Mouse (Mus musculus): ENCODE measurements around the gene Wdr43. TPM values are rescaled to one million over a fixed set of nuclear protein-coding genes. Genes with fewer than 3 reads are reported as not detected.

Gene Wdr43
- polyA plus RNA-seq, 1 experiment = 0.56 TPM

DNA sequence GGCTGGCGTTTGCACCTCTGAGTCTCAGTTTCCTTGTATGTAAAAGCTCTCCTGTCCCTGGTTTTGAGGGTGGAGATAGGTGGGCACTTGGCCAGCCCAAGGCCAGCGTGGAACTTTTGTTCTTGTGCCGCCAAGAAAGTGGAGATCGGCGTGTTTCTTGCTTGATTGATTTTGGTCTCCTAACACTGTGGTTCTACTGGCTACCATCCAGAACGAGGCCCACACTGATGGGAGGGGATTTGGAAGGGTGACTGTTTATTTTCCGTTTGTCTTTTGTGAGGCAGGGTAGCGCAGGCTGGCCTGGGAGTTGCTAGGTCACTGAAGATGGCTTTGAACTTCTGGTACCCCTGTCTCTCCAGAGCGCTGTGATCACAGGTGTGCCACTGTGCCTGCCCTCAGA lies 58.2 kb downstream of the Wdr43 start:
- Histone ChIP-seq H3K27me3 (ENCODE audit: control insufficient read depth) (no peaks in the 10 kb centered on the region), H3K9me3 (ENCODE audit: control insufficient read depth, low read length) (no peaks in the 10 kb centered on the region), H3K36me3 (ENCODE audit: control insufficient read depth) (no peaks in the 10 kb centered on the region), H3K4me3 (replicated peaks) (no peak overlapping the region), H3K4me1 (ENCODE audit: control insufficient read depth) (no peaks in the 10 kb centered on the region)
- TF ChIP-seq TAL1 (IDR thresholded peaks at IDR 0.05; ENCODE audit: low read length) = no peak
- TF ChIP-seq GATA1 (IDR thresholded peaks at IDR 0.05; ENCODE audit: low read length) = no peak

DNA sequence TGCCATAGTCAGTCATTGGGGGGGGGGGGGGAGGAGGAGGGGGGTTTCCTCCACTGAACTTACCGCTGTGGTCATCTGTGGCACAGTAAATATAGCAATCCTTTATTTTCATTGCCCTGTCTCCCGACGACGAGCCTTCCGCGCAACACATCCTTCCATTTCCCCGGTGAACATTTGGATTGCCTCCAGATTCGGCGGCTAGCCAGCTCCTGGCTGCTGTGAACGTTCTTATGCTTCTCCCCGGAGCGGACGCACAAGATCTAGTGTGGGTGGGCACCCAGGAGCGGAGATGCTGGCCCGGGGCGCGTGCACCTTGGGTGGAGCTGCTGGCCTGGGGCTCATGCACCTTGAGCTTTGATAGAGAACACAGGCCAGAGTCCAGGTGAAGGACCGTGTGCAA lies 59.2 kb downstream of the Wdr43 start:
- H3K4me1 ChIP-seq (ENCODE audit: control insufficient read depth) = no peaks in the 10 kb centered on the region
- H3K27me3 ChIP-seq (ENCODE audit: control insufficient read depth) = no peaks in the 10 kb centered on the region
- H3K4me3 ChIP-seq (replicated peaks) = no peak overlapping the region
- peaks cover 2% of the 10 kb centered on the region; the same call in 1 of the 2 replicates for H3K9me3 ChIP-seq (ENCODE audit: control insufficient read depth, low read length)
- H3K36me3 ChIP-seq (ENCODE audit: control insufficient read depth) = no peaks in the 10 kb centered on the region
- TF ChIP-seq GATA1 (IDR thresholded peaks at IDR 0.05; ENCODE audit: low read length) = no peak
- TF ChIP-seq TAL1 (IDR thresholded peaks at IDR 0.05; ENCODE audit: low read length) = no peak

DNA sequence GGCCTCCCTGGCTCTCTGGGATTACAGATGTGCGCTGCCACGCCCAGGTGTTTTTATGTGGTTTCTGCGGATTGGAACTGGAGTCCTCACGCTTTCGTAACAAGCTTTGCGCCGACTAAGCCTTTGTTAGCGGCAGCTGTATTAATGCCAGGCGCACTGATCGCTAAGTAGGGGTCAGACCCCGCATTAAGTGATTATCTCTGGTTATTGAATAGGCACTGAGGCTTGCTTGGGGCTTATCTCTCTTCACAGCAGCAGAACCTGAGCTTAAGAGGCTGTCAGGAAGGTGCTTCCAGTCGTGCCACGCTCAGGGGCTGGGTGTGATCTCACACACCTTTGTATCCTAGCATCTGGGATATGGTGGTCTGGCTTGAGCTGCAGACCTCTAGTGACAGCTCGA lies 66.0 kb downstream of the Wdr43 start:
- Histone ChIP-seq H3K9me3 (ENCODE audit: control insufficient read depth, low read length) (peaks cover 2% of the 10 kb centered on the region; the same call in 1 of the 2 replicates), H3K4me3 (replicated peaks) (no peak overlapping the region), H3K27me3 (ENCODE audit: control insufficient read depth) (no peaks in the 10 kb centered on the region), H3K36me3 (ENCODE audit: control insufficient read depth) (no peaks in the 10 kb centered on the region), H3K4me1 (ENCODE audit: control insufficient read depth) (no peaks in the 10 kb centered on the region)
- TF ChIP-seq TAL1 (IDR thresholded peaks at IDR 0.05; ENCODE audit: low read length) = no peak
- no peak for TF ChIP-seq GATA1 (IDR thresholded peaks at IDR 0.05; ENCODE audit: low read length)

DNA sequence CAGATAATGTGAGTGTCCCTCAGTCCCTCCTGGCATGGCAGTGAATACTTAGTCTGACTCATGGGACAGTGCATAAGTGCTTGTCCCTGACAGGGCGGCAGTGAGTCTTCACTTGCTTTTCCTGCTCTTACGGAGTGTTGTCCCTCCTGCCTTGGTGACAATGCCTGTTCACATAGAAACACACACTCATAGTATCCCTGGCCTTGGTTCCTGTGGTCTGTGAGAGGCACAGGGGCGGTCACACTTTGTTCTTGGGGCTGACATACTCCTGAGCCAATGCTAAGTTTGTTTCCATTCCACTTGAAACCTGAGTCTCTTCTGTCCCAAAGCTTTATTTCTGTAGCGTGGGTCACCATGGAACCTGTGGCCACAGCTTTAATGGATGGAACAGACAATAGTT lies 66.7 kb downstream of the Wdr43 start:
- TF ChIP-seq GATA1 (IDR thresholded peaks at IDR 0.05; ENCODE audit: low read length) (no peak), TAL1 (IDR thresholded peaks at IDR 0.05; ENCODE audit: low read length) (no peak)
- H3K9me3 ChIP-seq (ENCODE audit: control insufficient read depth, low read length) = peaks cover 2% of the 10 kb centered on the region; the same call in 1 of the 2 replicates
- no peaks in the 10 kb centered on the region for H3K27me3 ChIP-seq (ENCODE audit: control insufficient read depth)
- no peak overlapping the region for H3K4me3 ChIP-seq (replicated peaks)
- H3K4me1 ChIP-seq (ENCODE audit: control insufficient read depth) = no peaks in the 10 kb centered on the region
- H3K36me3 ChIP-seq (ENCODE audit: control insufficient read depth) = no peaks in the 10 kb centered on the region

DNA sequence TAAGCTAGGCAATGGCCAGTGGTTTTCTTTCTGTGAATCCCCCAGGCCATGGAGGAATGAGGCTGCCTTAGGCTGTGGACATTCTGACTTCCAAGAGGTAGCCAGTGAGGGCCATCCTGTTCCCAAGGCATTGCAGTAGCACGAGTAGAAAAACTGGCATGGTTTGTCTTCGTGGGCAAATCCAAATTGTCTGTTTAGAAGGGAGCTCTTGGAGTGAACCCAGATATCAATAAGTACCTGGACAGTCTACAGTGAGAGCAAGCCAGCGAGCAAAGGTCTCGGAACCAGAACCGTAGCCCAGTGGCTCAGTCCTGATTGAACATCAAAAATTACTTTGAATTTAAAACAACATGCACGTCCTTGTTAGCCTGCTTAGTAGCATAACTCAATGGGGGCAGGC lies 67.6 kb downstream of the Wdr43 start:
- Histone ChIP-seq H3K9me3 (ENCODE audit: control insufficient read depth, low read length) (peaks cover 2% of the 10 kb centered on the region; the same call in 1 of the 2 replicates), H3K27me3 (ENCODE audit: control insufficient read depth) (no peaks in the 10 kb centered on the region), H3K4me3 (replicated peaks) (no peak overlapping the region), H3K36me3 (ENCODE audit: control insufficient read depth) (no peaks in the 10 kb centered on the region), H3K4me1 (ENCODE audit: control insufficient read depth) (no peaks in the 10 kb centered on the region)
- TF ChIP-seq GATA1 (IDR thresholded peaks at IDR 0.05; ENCODE audit: low read length) = no peak
- TF ChIP-seq TAL1 (IDR thresholded peaks at IDR 0.05; ENCODE audit: low read length) = no peak

DNA sequence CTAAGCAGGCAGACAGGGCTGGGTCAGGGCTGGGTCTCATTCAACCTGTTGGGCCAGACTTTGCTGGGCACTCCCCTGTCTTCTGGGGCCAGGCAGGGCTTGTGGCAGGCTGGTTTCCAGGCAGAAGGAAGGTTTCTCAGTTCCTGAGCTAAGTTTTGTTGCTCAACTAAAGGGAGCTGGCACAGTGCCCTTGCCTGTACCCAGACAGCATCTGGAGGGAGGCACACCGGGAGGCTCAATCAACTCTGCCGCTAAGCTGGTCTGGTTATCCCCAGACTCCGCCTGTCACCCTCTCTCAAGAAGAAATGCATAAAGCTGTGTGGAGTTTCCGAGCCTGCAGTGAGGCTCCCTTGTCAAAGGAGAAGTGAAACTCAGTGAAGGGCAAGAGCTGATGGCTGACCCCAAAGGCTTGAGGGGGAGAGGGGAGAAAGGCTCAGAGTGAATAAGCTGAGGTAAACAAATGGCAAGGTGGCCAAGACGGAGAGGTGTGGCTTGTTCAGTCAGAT lies 68.5 kb downstream of the Wdr43 start:
- TF ChIP-seq GATA1 (IDR thresholded peaks at IDR 0.05; ENCODE audit: low read length) (no peak), TAL1 (IDR thresholded peaks at IDR 0.05; ENCODE audit: low read length) (no peak)
- Histone ChIP-seq H3K4me1 (ENCODE audit: control insufficient read depth) (no peaks in the 10 kb centered on the region), H3K4me3 (replicated peaks) (no peak overlapping the region), H3K27me3 (ENCODE audit: control insufficient read depth) (no peaks in the 10 kb centered on the region), H3K9me3 (ENCODE audit: control insufficient read depth, low read length) (peaks cover 2% of the 10 kb centered on the region; the same call in 1 of the 2 replicates), H3K36me3 (ENCODE audit: control insufficient read depth) (no peaks in the 10 kb centered on the region)

DNA sequence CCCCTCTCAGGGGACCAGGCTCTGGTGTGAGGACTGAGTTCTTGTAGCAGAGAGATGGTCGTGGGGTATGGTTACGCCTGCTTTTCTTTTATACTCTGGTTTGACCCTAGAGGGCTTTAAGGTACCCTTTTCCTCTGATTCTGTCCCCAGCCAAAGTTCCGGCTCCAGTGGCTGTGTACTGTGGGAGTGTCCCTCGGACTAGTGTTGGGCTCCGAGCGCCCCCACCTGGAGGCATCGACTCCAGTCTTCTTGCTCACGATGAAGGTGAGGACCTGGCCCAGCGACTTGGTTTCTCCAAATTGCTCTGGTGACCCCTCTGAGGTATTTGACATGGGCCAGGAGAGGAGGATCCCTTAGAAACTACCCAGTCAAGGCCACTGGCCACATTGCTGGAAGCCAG lies 71.7 kb downstream of the Wdr43 start:
- Histone ChIP-seq H3K4me1 (ENCODE audit: control insufficient read depth) (no peaks in the 10 kb centered on the region), H3K27me3 (ENCODE audit: control insufficient read depth) (no peaks in the 10 kb centered on the region), H3K4me3 (replicated peaks) (no peak overlapping the region), H3K36me3 (ENCODE audit: control insufficient read depth) (no peaks in the 10 kb centered on the region), H3K9me3 (ENCODE audit: control insufficient read depth, low read length) (no peaks in the 10 kb centered on the region)
- TF ChIP-seq TAL1 (IDR thresholded peaks at IDR 0.05; ENCODE audit: low read length) = no peak
- no peak for TF ChIP-seq GATA1 (IDR thresholded peaks at IDR 0.05; ENCODE audit: low read length)

DNA sequence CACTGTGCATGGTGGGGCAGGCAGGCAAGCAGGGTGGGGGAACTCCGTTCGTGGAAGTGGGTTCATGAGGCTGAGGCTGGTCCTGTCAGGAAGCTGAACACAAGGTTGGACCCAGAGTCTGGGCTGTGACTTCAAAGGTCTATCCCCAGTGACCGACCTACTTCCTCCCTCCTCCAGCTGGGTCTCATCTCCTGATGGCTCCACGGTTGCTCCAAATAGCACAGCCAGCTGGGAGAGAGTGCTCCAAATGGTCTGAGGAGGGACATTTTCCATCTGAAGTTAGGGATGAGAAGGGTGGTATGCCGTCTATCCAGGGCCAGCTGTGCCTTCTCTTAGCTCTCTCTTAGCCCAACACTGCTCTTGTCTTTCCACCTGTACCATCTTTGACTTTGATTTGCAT lies 74.2 kb downstream of the Wdr43 start:
- TF ChIP-seq GATA1 (IDR thresholded peaks at IDR 0.05; ENCODE audit: low read length) (no peak), TAL1 (IDR thresholded peaks at IDR 0.05; ENCODE audit: low read length) (no peak)
- Histone ChIP-seq H3K27me3 (ENCODE audit: control insufficient read depth) (no peaks in the 10 kb centered on the region), H3K36me3 (ENCODE audit: control insufficient read depth) (no peaks in the 10 kb centered on the region), H3K4me1 (ENCODE audit: control insufficient read depth) (no peaks in the 10 kb centered on the region), H3K9me3 (ENCODE audit: control insufficient read depth, low read length) (no peaks in the 10 kb centered on the region), H3K4me3 (replicated peaks) (no peak overlapping the region)

DNA sequence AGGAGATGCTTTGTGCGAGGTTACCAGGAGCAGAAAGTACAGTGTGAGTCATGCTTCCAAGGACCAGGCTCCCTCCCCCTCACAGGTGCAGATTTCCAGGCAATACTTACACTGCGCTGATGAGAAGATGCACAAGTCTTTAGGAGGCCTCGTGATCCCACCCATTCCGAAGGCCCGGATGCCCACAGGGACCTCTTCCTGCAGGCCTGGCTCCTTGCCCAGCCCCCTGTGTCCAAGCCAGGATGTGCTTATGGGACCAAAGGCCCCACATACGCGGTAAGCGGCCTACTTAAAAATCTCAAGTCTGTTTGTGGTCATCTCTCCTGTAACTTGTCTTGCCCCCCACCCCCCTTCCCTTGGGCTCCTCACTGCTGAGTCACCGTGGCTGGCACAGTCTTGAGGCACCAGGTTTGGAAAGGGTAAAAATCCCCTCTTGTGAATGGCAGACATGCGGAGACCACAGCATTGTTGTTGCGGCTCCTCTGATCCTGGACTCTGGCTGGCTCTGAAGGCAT lies 75.7 kb downstream of the Wdr43 start:
- Histone ChIP-seq H3K4me1 (ENCODE audit: control insufficient read depth) (no peaks in the 10 kb centered on the region), H3K36me3 (ENCODE audit: control insufficient read depth) (no peaks in the 10 kb centered on the region), H3K27me3 (ENCODE audit: control insufficient read depth) (no peaks in the 10 kb centered on the region), H3K4me3 (replicated peaks) (no peak overlapping the region), H3K9me3 (ENCODE audit: control insufficient read depth, low read length) (no peaks in the 10 kb centered on the region)
- TF ChIP-seq TAL1 (IDR thresholded peaks at IDR 0.05; ENCODE audit: low read length) = no peak
- TF ChIP-seq GATA1 (IDR thresholded peaks at IDR 0.05; ENCODE audit: low read length) = no peak

DNA sequence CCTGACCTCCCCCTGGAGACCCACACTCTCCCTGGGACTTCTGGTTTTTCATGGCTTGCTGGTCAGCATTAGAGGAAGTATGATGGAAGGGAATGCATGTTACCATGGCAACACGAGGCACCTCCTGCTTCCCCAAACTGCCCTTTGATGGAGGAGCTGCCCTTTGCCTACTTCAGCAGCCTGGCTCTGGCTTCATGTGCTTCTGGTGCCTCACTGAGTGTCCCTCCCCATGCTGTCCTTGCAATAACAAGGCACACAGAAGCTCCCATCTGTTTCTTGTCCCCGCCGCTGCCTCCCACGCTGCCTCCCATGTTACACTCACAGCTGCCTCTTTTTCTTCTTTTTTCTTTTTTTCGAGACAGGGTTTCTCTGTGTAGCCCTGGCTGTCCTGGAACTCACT lies 77.6 kb downstream of the Wdr43 start:
- no peak for TF ChIP-seq GATA1 (IDR thresholded peaks at IDR 0.05; ENCODE audit: low read length)
- TF ChIP-seq TAL1 (IDR thresholded peaks at IDR 0.05; ENCODE audit: low read length) = no peak
- H3K4me1 ChIP-seq (ENCODE audit: control insufficient read depth) = no peaks in the 10 kb centered on the region
- no peak overlapping the region for H3K4me3 ChIP-seq (replicated peaks)
- H3K9me3 ChIP-seq (ENCODE audit: control insufficient read depth, low read length) = no peaks in the 10 kb centered on the region
- H3K36me3 ChIP-seq (ENCODE audit: control insufficient read depth) = no peaks in the 10 kb centered on the region
- no peaks in the 10 kb centered on the region for H3K27me3 ChIP-seq (ENCODE audit: control insufficient read depth)
